ENCODE assay signal across 13 mouse cellular contexts in the genomic region with DNA sequence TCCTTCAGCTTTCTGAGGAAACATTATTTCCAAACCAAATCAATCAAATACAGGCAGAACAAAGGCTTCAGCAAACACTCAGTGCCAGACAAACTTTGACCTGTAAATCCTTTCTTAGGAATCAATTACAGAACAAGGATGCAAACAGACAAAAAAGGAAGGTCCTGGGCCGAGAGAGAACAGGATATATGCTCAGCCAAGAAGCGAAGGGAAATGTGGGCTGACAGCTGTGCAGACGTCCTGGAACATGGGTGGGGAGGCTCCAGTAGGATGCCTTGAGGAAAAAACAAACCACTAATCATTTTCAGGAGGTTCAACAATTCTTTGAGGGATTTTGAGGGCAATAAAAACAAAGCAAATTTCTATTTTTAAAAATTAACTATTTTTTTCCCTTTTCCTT. TPM values are rescaled to one million over a fixed set of nuclear protein-coding genes. Genes with fewer than 3 reads are reported as not detected.
DNase-seq lines count a peak whose midpoint lies in the region; ATAC-seq and TF ChIP-seq lines count a peak whose summit lies in the region.
"Had no signal": no experiment of that assay in that cellular context is flagged by ENCODE, and none has a peak within 500 bp of the region (broad histone marks: within the 10 kb centered on the region; RNA-seq: fewer than 3 reads in every experiment).

No protein-coding gene starts in this region.

- H3K4me3 ChIP-seq in intestine, postnatal 0 days (ENCODE audit: low read depth, low read length), result no peak overlapping the region
- no peak overlapping the region for H3K4me3 ChIP-seq in lung, postnatal 0 days (ENCODE audit: low read depth, low read length)
- no peak overlapping the region for H3K4me3 ChIP-seq in forebrain, embryonic 10.5 days
- H3K4me3 ChIP-seq: erythroblast, embryonic 14.5 days; megakaryocyte, embryonic 14.5 days had no signal

- H3K27ac ChIP-seq in intestine, postnatal 0 days (ENCODE audit: low read depth, low read length), result no peak overlapping the region
- peak overlapping the region; percentile 52; the same call in 1 of the 2 replicates for H3K27ac ChIP-seq in lung, postnatal 0 days (ENCODE audit: low read length)
- H3K27ac ChIP-seq in forebrain, embryonic 10.5 days, result no peak overlapping the region

- peak; percentile 48 for ATAC-seq in intestine, postnatal 0 days
- peak; percentile 91 for ATAC-seq in lung, postnatal 0 days
- ATAC-seq: CD4-positive, CD25-positive, alpha-beta regulatory T cell, adult 4 months; Patski had no signal

- no peak overlapping the region for H3K4me2 ChIP-seq in intestine, postnatal 0 days (replicated peaks; ENCODE audit: low read depth)
- H3K4me2 ChIP-seq in lung, postnatal 0 days (replicated peaks; ENCODE audit: low read depth, low read length), result no peak overlapping the region

- peaks cover 3% of the 10 kb centered on the region; the same call in 1 of the 2 replicates for H3K4me1 ChIP-seq in intestine, postnatal 0 days (replicated peaks; ENCODE audit: control insufficient read depth, insufficient read depth, low read length)
- H3K4me1 ChIP-seq in lung, postnatal 0 days (ENCODE audit: insufficient read depth, low read depth, low read length), result no peaks in the 10 kb centered on the region
- peaks cover 3% of the 10 kb centered on the region; the same call in 1 of the 2 replicates for H3K4me1 ChIP-seq in forebrain, embryonic 10.5 days

- intact Hi-C loops in gastrocnemius, postnatal 14 days (cut with DNase I; ENCODE audit: low total_unique reads), result no loop called here

- DNase-seq in gastrocnemius, postnatal 14 days, result peak; percentile 15
- DNase-seq in gastrocnemius, postnatal 25 days, result no peak
- peak; percentile 51 to 81 for DNase-seq in heart, adult 9 months (ENCODE audit: low spot score in 2 of 2)
- peak; percentile 83 for DNase-seq in lung, postnatal 0 days (ENCODE audit: low spot score)
- DNase-seq in right cerebral cortex, adult 2 months (ENCODE audit: low spot score in 2 of 2), result no peak
- no peak for DNase-seq in forebrain, embryonic 10.5 days (ENCODE audit: extremely low spot score, low spot score)
- DNase-seq: cerebellum, postnatal 36 days; gastrocnemius, postnatal 10 days had no signal

- TF ChIP-seq EP300 in lung, postnatal 0 days (IDR thresholded peaks at IDR 0.05), result peak; percentile 90

- no peaks in the 10 kb centered on the region for H3K27me3 ChIP-seq in intestine, postnatal 0 days (replicated peaks; ENCODE audit: control insufficient read depth, insufficient read depth, low read length)
- no peaks in the 10 kb centered on the region for H3K27me3 ChIP-seq in lung, postnatal 0 days (replicated peaks; ENCODE audit: insufficient read depth, low read length)
- H3K27me3 ChIP-seq in forebrain, embryonic 10.5 days (ENCODE audit: poor library complexity, severe bottlenecking), result no peaks in the 10 kb centered on the region
- H3K27me3 ChIP-seq: Patski had no signal

- H3K9me3 ChIP-seq in intestine, postnatal 0 days (ENCODE audit: control insufficient read depth), result no peaks in the 10 kb centered on the region
- H3K9me3 ChIP-seq in lung, postnatal 0 days (ENCODE audit: low read length), result no peaks in the 10 kb centered on the region
- H3K9me3 ChIP-seq in forebrain, embryonic 10.5 days, result no peaks in the 10 kb centered on the region
- H3K9me3 ChIP-seq: megakaryocyte, embryonic 14.5 days had no signal

- 10% methylated on average over 3 of the region's 3 CpGs for WGBS in intestine, postnatal 0 days
- 13% methylated on average over 3 of the region's 3 CpGs for WGBS in lung, postnatal 0 days
- WGBS in forebrain, embryonic 10.5 days, result 58% methylated on average over 3 of the region's 3 CpGs

- H3K9ac ChIP-seq in intestine, postnatal 0 days (ENCODE audit: low read depth, low read length), result no peak overlapping the region
- H3K9ac ChIP-seq in lung, postnatal 0 days (replicated peaks; ENCODE audit: low read depth), result no peak overlapping the region

- TF ChIP-seq CTCF in intestine, postnatal 0 days (IDR thresholded peaks at IDR 0.05; ENCODE audit: low read depth), result no peak
- no peak for TF ChIP-seq CTCF in lung, postnatal 0 days (IDR thresholded peaks at IDR 0.05)

- no peaks in the 10 kb centered on the region for H3K36me3 ChIP-seq in intestine, postnatal 0 days (ENCODE audit: control insufficient read depth, insufficient read depth)
- H3K36me3 ChIP-seq in lung, postnatal 0 days (ENCODE audit: insufficient read depth, low read length), result no peaks in the 10 kb centered on the region
- no peaks in the 10 kb centered on the region for H3K36me3 ChIP-seq in forebrain, embryonic 10.5 days (replicated peaks)

RNA-seq across cellular contexts. Expression of a gene that starts 10.2 kb away (rescaled TPM):
- total RNA-seq in gastrocnemius, postnatal 14 days (2021), result 10 to 100 TPM in 1 of 2 experiments, 1 to 10 TPM in 1; 6.2 to 12.5 TPM
- total RNA-seq in gastrocnemius, postnatal 25 days (2021), result 1 to 10 TPM; 3.5 to 4.6 TPM
- polyA plus RNA-seq in intestine, postnatal 0 days (2015; fragmentation: Nextera tagmentation; extraction: Ambion mirVana), result 3.6 and 3.7 TPM in 2 replicates
- polyA plus RNA-seq in lung, postnatal 0 days (2015; fragmentation: Nextera tagmentation; extraction: Ambion mirVana), result 12.5 and 12.7 TPM in 2 replicates
- 9.1 TPM in 2 replicates for polyA plus RNA-seq in forebrain, embryonic 10.5 days (2016; fragmentation: Nextera tagmentation; extraction: Ambion mirVana)

Comparison
In these comparisons a context has a peak if more than half of its experiments do, and no peak if none do; other contexts are left out.
1. DNase-seq: peak in gastrocnemius, postnatal 14 days (single experiment), heart, adult 9 months (2 of 2) and lung, postnatal 0 days (single experiment); none in gastrocnemius, postnatal 25 days (single experiment), right cerebral cortex, adult 2 months (0 of 2) and forebrain, embryonic 10.5 days (single experiment).